Mouse (Mus musculus): ENCODE results near the gene Tas2r120. TPM values are rescaled to one million over a fixed set of nuclear protein-coding genes. Genes with fewer than 3 reads are reported as not detected.
"Not testable (repeated sequence)": the region's sequence is repeated elsewhere in the genome, so short reads cannot be mapped to it uniquely, and the experiment has no call there.

Gene Tas2r120
- not detected in 2 replicates for polyA plus RNA-seq (2014; fragmentation: Nextera tagmentation; extraction: Ambion mirVana)

- ATAC-seq (ENCODE audit: insufficient number of reproducible peaks, insufficient read depth, low FRiP score, low read depth): no peak
- no peaks in the 10 kb centered on the region for H3K9me3 ChIP-seq (ENCODE audit: control insufficient read depth, low read length)
- H3K4me3 ChIP-seq (ENCODE audit: control insufficient read depth in 1 of 2, insufficient read depth in 1 of 2, low read depth in 1 of 2, low read length in 2 of 2): no peak within 1 kb of the TSS
- no peak within 1 kb of the TSS for H3K9ac ChIP-seq (ENCODE audit: low read length)
- H3K27me3 ChIP-seq (ENCODE audit: control insufficient read depth, insufficient read depth, low read length): no peaks in the 10 kb centered on the region
- H3K4me2 ChIP-seq (ENCODE audit: low read length): no peak within 1 kb of the TSS
- H3K4me1 ChIP-seq (ENCODE audit: control insufficient read depth in 2 of 2, insufficient read depth in 2 of 2, low read length in 2 of 2): no peaks in the 10 kb centered on the region
- no peaks in the 10 kb centered on the region for H3K36me3 ChIP-seq (ENCODE audit: control insufficient read depth, insufficient read depth, low read length)
- no peak within 1 kb of the TSS for H3K27ac ChIP-seq (replicated peaks in 1 of 2; ENCODE audit: control insufficient read depth in 1 of 2, insufficient read depth in 1 of 2, low read depth in 2 of 2, low read length in 2 of 2)
Observed at GRCm38 (mm10) chr6:132656653-132657052, at the start of gene Tas2r120. Gene Tas2r120, plus strand, starts transcription at chr6:132656953.

- no peak overlapping the region for H3K27ac ChIP-seq (replicated peaks in 1 of 2; ENCODE audit: control insufficient read depth in 1 of 2, insufficient read depth in 1 of 2, low read depth in 2 of 2, low read length in 2 of 2)
- no peaks in the 10 kb centered on the region for H3K36me3 ChIP-seq (ENCODE audit: control insufficient read depth, insufficient read depth, low read length)
- no peaks in the 10 kb centered on the region for H3K4me1 ChIP-seq (ENCODE audit: control insufficient read depth in 2 of 2, insufficient read depth in 2 of 2, low read length in 2 of 2)
- no peaks in the 10 kb centered on the region for H3K9me3 ChIP-seq (ENCODE audit: control insufficient read depth, low read length)
- ATAC-seq (ENCODE audit: insufficient number of reproducible peaks, insufficient read depth, low FRiP score, low read depth): no peak
- H3K9ac ChIP-seq (ENCODE audit: low read length): no peak overlapping the region
- H3K4me3 ChIP-seq (ENCODE audit: control insufficient read depth in 1 of 2, insufficient read depth in 1 of 2, low read depth in 1 of 2, low read length in 2 of 2): no peak overlapping the region
- no peak overlapping the region for H3K4me2 ChIP-seq (ENCODE audit: low read length)
- no peaks in the 10 kb centered on the region for H3K27me3 ChIP-seq (ENCODE audit: control insufficient read depth, insufficient read depth, low read length)
Observed at GRCm38 (mm10) chr6:132649399-132649798, 7.4 kb upstream of the Tas2r120 start.

- Histone ChIP-seq H3K9me3 (ENCODE audit: control insufficient read depth, low read length) (no peaks in the 10 kb centered on the region), H3K36me3 (ENCODE audit: control insufficient read depth, insufficient read depth, low read length) (no peaks in the 10 kb centered on the region), H3K27me3 (ENCODE audit: control insufficient read depth, insufficient read depth, low read length) (no peaks in the 10 kb centered on the region), H3K27ac (replicated peaks in 1 of 2; ENCODE audit: control insufficient read depth in 1 of 2, insufficient read depth in 1 of 2, low read depth in 2 of 2, low read length in 2 of 2) (no peak within 1 kb of the TSS), H3K9ac (ENCODE audit: low read length) (no peak within 1 kb of the TSS), H3K4me3 (ENCODE audit: control insufficient read depth in 1 of 2, insufficient read depth in 1 of 2, low read depth in 1 of 2, low read length in 2 of 2) (no peak within 1 kb of the TSS), H3K4me2 (ENCODE audit: low read length) (no peak within 1 kb of the TSS), H3K4me1 (ENCODE audit: control insufficient read depth in 2 of 2, insufficient read depth in 2 of 2, low read length in 2 of 2) (no peaks in the 10 kb centered on the region)
- 64% methylated on average over 1 of the region's 1 CpGs for WGBS
- no peak for ATAC-seq (ENCODE audit: insufficient number of reproducible peaks, insufficient read depth, low FRiP score, low read depth)
Observed at GRCm38 (mm10) chr6:132651426-132651825, 5.3 kb upstream of the Tas2r120 start, which contains the start of gene A630073D07Rik. Gene A630073D07Rik, minus strand, starts transcription at chr6:132651526.

GRCm38 (mm10) chr6:132691596-132691995, 34.8 kb downstream of the Tas2r120 start:
- 79% methylated on average over 7 of the region's 7 CpGs for WGBS
- not testable (repeated sequence) for H3K9ac ChIP-seq (ENCODE audit: low read length); H3K27me3 ChIP-seq (ENCODE audit: control insufficient read depth, insufficient read depth, low read length); H3K9me3 ChIP-seq (ENCODE audit: control insufficient read depth, low read length); ATAC-seq (ENCODE audit: insufficient number of reproducible peaks, insufficient read depth, low FRiP score, low read depth); H3K4me2 ChIP-seq (ENCODE audit: low read length); H3K27ac ChIP-seq (replicated peaks in 1 of 2; ENCODE audit: control insufficient read depth in 1 of 2, insufficient read depth in 1 of 2, low read depth in 2 of 2, low read length in 2 of 2); H3K4me3 ChIP-seq (ENCODE audit: control insufficient read depth in 1 of 2, insufficient read depth in 1 of 2, low read depth in 1 of 2, low read length in 2 of 2); H3K4me1 ChIP-seq (ENCODE audit: control insufficient read depth in 2 of 2, insufficient read depth in 2 of 2, low read length in 2 of 2); H3K36me3 ChIP-seq (ENCODE audit: control insufficient read depth, insufficient read depth, low read length)

- WGBS: 74% methylated on average over 1 of the region's 1 CpGs
- H3K27me3 ChIP-seq (ENCODE audit: control insufficient read depth, insufficient read depth, low read length): no peaks in the 10 kb centered on the region
- H3K9me3 ChIP-seq (ENCODE audit: control insufficient read depth, low read length): no peaks in the 10 kb centered on the region
- H3K4me2 ChIP-seq (ENCODE audit: low read length): no peak within 1 kb of the TSS
- H3K4me3 ChIP-seq (ENCODE audit: control insufficient read depth in 1 of 2, insufficient read depth in 1 of 2, low read depth in 1 of 2, low read length in 2 of 2): no peak within 1 kb of the TSS
- H3K9ac ChIP-seq (ENCODE audit: low read length): no peak within 1 kb of the TSS
- H3K36me3 ChIP-seq (ENCODE audit: control insufficient read depth, insufficient read depth, low read length): no peaks in the 10 kb centered on the region
- ATAC-seq (ENCODE audit: insufficient number of reproducible peaks, insufficient read depth, low FRiP score, low read depth): no peak
- H3K27ac ChIP-seq (replicated peaks in 1 of 2; ENCODE audit: control insufficient read depth in 1 of 2, insufficient read depth in 1 of 2, low read depth in 2 of 2, low read length in 2 of 2): no peak within 1 kb of the TSS
- H3K4me1 ChIP-seq (ENCODE audit: control insufficient read depth in 2 of 2, insufficient read depth in 2 of 2, low read length in 2 of 2): no peaks in the 10 kb centered on the region
Observed at GRCm38 (mm10) chr6:132700907-132701306, 44.2 kb downstream of the Tas2r120 start, which contains the start of gene Tas2r121. Gene Tas2r121, minus strand, starts transcription at chr6:132701007.

Other genes starting within 250 kb of the Tas2r120 start
- not detected in 2 replicates for gene Prh1, start 87.1 kb upstream of the Tas2r120 start, polyA plus RNA-seq (2014; fragmentation: Nextera tagmentation; extraction: Ambion mirVana)
- not detected in 2 replicates for gene Prp2, start 61.0 kb upstream of the Tas2r120 start, polyA plus RNA-seq (2014; fragmentation: Nextera tagmentation; extraction: Ambion mirVana)
- gene A630073D07Rik, start 5.4 kb upstream of the Tas2r120 start, polyA plus RNA-seq (2014; fragmentation: Nextera tagmentation; extraction: Ambion mirVana): not detected in 2 replicates
- gene Tas2r121, start 44.1 kb downstream of the Tas2r120 start, polyA plus RNA-seq (2014; fragmentation: Nextera tagmentation; extraction: Ambion mirVana): not detected in 2 replicates
- not detected in 2 replicates for gene Tas2r122, start 55.0 kb downstream of the Tas2r120 start, polyA plus RNA-seq (2014; fragmentation: Nextera tagmentation; extraction: Ambion mirVana)
- not detected in 2 replicates for gene Tas2r115, start 81.1 kb downstream of the Tas2r120 start, polyA plus RNA-seq (2014; fragmentation: Nextera tagmentation; extraction: Ambion mirVana)
- gene Tas2r124, start 97.8 kb downstream of the Tas2r120 start, polyA plus RNA-seq (2014; fragmentation: Nextera tagmentation; extraction: Ambion mirVana): not detected in 2 replicates
- not detected in 2 replicates for gene Tas2r102, start 105.2 kb downstream of the Tas2r120 start, polyA plus RNA-seq (2014; fragmentation: Nextera tagmentation; extraction: Ambion mirVana)
- not detected in 2 replicates for gene Tas2r136, start 121.2 kb downstream of the Tas2r120 start, polyA plus RNA-seq (2014; fragmentation: Nextera tagmentation; extraction: Ambion mirVana)
- gene Tas2r117, start 145.9 kb downstream of the Tas2r120 start, polyA plus RNA-seq (2014; fragmentation: Nextera tagmentation; extraction: Ambion mirVana): not detected in 2 replicates
- gene Tas2r123, start 190.2 kb downstream of the Tas2r120 start, polyA plus RNA-seq (2014; fragmentation: Nextera tagmentation; extraction: Ambion mirVana): not detected in 2 replicates
- gene Tas2r116, start 198.5 kb downstream of the Tas2r120 start, polyA plus RNA-seq (2014; fragmentation: Nextera tagmentation; extraction: Ambion mirVana): not detected in 2 replicates
- gene Tas2r110, start 211.1 kb downstream of the Tas2r120 start, polyA plus RNA-seq (2014; fragmentation: Nextera tagmentation; extraction: Ambion mirVana): not detected in 2 replicates
- not detected in 2 replicates for gene Tas2r113, start 236.1 kb downstream of the Tas2r120 start, polyA plus RNA-seq (2014; fragmentation: Nextera tagmentation; extraction: Ambion mirVana)